Mouse (Mus musculus) lung, postnatal 10 days (tissue): ENCODE measurements around the gene Smc4.

Experiments used
- DNase-seq: peaks from one replicate; pipeline ENCODE4 v3.0.0; 2021

The Smc4 gene

GRCm38 (mm10) chr3:69004437-69005337, at the start of gene Smc4, which contains the start of gene Ift80:
Gene Smc4 (plus strand): TSS chr3:69004738.
Gene Ift80 (minus strand): TSS chr3:69004570.
- peak; percentile 98 for DNase-seq

GRCm38 (mm10) chr3:68956454-68956853, 48.1 kb upstream of the Smc4 start:
- DNase-seq, result no peak

GRCm38 (mm10) chr3:68957413-68957812, 47.1 kb upstream of the Smc4 start:
- no peak for DNase-seq

DNA sequence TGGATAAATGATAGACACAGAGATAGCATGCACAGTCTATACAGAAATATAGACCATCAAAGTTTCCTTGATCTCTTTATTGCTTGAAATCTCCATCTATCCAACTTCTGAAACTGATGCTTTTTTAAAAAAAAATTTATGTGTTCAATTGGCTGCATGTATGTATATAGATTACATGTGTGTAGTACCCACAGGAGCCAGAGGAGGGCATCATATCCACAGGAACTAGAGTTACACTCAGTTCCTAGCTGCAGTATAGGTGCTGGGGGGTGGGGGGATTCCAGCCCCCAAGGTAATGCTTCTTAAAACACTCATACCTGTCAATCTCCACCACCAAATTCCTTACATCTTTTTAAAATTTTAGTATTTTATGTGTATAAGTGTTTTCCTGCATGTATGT, 39.9 kb upstream of the Smc4 start:
- DNase-seq, result peak; percentile 43

GRCm38 (mm10) chr3:68966527-68967285, 37.8 kb upstream of the Smc4 start:
- DNase-seq, result no peak

- peak; percentile 18 for DNase-seq
These were observed 37.1 kb upstream of the Smc4 start for GRCm38 (mm10) chr3:68967404-68967803.

DNA sequence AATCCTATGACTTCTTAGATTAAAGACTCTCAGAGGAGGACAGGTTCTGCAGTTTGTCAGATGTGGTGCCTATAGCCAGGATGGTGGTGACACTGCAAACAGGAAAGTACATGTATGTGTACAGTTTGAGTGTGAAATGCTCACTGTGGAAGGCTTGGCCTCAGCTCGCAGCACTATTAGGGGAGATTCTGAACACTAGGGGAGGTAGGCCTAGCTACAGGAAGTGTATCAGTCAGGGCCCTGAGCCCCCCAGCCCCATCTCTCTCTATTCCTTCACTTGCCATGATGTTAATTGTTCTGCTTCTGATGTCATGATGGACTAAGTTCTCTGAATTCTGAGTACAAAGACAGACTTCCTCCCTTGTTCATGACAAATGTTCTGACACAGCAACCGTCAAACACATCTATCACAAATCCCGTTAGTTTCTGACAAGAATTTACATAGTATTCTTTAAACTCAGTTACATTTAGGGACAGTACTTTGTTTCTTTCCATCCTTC, 35.4 kb upstream of the Smc4 start:
- no peak for DNase-seq

GRCm38 (mm10) chr3:68973574-68973973, 31.0 kb upstream of the Smc4 start:
- DNase-seq, result no peak

DNA sequence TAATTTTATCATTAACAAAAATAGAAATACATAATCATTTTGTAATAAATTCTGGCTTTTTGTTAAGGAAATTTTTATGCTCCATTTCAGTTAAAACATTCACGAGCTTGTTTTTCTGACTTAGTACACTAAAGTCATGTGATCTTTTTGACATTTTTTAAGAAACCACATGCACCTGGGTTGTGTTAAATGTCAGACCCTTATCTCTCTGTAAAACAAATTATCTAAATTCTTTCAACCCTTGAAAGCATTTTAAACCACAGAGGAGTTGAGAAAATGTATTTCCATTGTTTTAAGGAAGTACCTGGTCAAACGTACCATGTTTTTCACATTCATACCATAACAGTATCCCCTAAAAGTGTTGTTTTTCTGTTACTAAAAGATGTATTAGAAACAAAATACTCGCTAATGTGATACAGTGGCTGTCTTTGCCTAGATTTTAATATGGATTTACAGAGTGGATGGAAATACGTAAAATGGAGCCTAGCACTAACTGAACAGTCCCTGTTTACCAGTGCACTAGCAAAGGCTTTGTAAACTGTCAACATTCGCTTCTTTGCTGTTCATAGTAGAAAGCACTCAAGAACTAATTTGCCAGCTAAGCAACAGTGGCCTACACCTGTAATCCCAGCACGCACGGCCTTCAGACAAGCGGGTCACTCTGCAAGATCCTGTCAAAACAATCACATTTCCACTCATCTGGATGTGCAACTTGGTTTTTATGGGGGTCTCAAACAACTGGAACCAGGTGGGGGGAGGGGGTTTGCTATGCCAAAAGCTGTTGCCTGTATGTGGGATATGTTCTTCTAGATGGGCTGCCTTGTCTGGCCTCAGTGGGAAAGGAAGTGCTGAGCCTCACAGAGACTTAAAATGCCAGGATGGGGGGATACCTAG, 29.7 kb upstream of the Smc4 start:
- DNase-seq, result no peak

DNA sequence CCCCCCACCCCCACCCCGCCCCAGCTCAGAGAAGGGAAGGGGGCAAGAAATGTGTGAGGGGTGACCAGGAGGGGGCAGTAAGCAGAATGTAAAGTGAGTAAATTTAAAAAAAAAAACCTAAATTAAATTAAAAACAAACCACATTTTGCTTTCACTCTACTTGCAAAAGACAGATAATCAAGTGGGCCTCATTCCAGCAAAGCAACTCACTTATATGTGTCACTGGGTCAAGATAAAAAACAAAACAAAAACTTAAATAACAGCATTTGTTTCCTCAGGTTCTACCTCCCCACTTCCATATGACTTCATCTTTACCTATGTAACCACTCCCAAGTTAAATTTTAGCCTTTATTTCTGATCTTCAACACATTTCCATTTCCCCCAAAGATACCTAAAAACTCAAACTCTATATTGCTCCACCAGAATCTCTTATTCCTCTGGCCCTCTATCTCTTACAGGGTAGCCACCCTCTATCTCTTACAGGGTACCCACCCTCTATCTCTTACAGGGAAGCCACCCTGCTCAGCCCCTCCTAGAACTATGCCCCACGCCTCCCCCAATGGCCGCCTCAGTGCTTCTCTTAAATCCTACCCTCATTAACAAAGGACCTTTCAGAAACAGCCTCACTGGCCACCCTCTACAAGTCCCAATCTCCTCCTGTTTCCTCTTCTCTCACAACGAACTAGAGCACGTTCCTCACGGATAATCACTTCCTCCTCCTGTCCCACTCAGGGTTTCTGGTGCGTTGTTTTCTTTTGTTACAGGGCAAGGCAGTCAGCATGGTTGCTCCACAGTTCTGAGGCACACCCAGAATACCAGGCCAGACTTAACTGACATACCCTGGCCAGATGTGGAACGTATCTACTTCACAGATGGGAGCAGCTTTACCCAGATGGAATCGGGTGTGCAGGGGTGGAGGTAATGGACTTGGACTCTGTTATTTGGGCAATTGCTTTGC, 28.7 kb upstream of the Smc4 start:
- DNase-seq, result no peak

DNA sequence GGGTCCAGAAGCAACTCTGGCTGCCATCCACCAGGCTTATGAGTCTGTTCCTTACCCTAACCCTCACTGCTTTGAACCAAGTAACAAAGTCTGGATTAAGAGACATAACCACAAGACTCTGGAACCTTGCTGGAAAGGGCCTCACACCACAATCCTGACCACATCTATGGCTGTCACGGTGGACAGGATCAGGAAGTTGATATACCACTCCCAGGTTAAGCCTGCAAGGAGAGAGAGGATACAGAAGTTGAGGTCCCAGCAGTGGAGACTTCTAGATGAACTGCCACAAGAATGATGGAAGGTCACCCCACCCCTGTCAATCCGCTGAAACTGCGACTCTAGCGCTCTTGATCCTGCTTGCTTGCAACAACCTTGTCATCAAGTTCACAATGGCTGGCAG, 26.8 kb upstream of the Smc4 start:
- DNase-seq, result no peak

DNA sequence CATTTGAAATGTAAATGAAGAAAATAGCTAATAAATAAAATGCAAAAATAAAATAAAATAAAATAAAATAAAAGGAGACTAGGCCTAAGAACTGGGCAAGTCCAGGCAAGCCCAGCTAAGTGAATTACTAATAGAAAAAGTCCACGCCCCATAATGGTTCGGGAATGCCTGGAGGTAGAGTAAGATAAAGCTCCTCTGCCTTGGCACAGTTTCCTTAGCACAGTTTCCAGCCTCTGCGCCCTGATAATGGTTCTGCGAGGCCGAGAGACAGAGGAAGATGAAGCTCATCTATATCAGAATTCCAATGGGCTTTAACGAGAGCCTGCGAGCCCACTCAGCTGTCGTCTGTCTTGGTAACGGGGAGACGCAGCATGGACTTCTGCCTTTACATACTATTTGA, 25.4 kb upstream of the Smc4 start:
- no peak for DNase-seq

DNA sequence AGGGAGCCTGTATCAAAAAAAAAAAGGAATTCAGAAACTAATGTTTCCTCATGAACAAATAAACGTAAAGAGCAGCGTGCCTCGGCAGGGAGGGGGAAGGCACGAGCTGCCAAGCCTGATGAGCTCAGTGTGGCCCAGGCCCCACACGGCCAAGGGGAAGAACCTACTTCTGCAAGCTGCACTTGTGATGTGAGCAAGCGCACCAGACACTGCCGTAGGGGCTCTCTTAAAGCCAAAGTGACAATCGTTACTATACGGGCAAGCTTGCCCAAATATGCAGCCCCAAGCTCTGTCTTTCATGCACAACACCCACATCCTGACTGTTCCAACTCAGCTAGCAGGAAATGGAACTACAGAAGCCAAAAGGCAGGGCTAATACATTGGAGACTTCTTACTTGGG, 23.6 kb upstream of the Smc4 start:
- DNase-seq, result peak; percentile 33

DNA sequence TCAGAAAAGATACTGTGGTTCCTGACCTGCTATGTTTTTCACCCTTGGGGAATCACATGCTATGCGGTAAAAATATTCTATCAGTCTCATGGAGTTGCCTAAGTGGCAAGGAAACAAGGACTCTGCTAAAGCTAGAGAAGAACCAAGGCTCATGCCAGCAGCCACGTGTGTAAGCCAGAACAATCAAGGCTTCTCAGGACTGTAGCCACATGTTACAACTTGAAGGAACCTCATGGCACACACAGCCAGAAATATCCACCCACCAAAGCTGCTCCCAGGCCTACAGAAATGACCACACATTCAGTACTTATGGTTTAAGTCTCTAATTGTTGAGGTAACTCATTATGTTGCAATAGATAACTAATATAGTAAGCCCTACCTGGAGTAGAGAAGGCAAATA, 18.0 kb upstream of the Smc4 start:
- no peak for DNase-seq

DNA sequence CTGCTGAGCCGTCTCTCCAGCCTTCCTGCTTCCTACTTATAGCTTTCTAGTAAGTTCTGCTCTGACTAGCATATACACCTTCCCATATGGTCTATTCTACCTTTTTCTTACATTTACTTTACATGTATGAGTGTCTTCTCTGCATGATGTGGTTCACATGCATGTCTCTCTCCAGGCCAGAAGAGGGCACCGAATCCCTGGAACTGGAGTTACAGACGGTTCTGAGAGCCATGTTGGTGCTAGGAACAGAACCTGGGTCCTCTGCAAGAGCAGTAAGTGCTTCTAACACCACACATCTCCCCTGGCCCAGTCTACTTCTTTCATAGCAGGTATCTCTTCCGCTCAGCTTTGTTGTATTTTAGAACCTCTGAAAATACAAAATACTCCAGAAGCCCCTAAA, 1.8 kb upstream of the Smc4 start:
- DNase-seq, result no peak

DNA sequence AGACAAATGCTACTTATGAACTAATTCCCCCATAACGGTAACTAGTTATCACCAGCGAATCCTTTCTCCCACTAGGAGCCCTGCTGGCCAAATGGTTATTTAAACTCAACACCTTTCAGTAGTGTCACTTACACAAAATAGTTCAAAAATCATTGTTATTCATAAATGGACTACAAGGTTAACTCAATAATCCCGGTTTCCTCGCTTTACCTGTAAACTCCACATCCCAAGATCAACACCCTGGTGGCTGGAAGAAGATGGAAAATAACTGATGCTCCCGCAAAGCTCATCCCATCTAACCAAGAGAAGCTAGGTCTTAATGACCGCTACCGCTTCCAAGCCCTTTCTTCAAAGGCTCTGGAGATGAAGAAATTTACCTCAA, 492 bp upstream of the Smc4 start:
- DNase-seq, result no peak

GRCm38 (mm10) chr3:69005338-69006245, 1.1 kb downstream of the Smc4 start:
- DNase-seq, result peak; percentile 71

DNA sequence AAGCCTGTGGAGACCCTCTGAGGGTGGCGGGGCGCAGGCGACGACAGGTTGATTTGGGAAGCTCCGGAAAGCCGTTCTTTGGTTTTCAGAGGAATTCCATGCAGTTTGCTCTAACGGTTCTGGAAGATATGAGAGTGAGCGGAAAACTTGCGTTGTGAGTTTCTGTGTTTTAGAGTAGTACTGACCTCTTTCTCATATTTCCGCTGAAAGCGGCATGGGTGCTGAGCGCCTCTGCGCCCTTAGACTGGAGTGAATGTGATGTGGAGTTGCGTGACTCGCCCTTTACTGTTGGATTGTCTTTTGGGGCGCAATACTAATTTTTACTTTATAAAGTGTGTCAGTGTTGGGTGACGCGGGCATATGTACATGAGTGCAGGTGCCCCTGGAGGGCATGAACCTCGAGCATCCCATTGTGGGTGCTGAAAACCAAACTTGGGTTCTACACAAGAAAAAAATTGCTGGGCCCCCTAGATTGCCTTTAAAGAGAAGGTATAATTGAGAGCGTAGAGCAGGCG, 1.8 kb downstream of the Smc4 start:
- no peak for DNase-seq

- DNase-seq, result no peak
These were observed 4.3 kb downstream of the Smc4 start for GRCm38 (mm10) chr3:69008873-69009272.

- no peak for DNase-seq
These were observed 12.6 kb downstream of the Smc4 start for GRCm38 (mm10) chr3:69017181-69017580.
